Mouse (Mus musculus) midbrain, embryonic 16.5 days (tissue): Measurements from ENCODE around the gene Prss57. TPM values are rescaled to one million over a fixed set of nuclear protein-coding genes. Genes with fewer than 3 reads are reported as not detected.

Experiments used
- ATAC-seq: fragments of 200-750 bp; cut with Nextera tagmentation; 2 replicates; pipeline ENCODE4 v1.8.0; 2017; ENCODE audit warnings: moderate TSS enrichment
- H3K27ac ChIP-seq: fragments of 300-500 bp; sonication (generic); 2 replicates; pipeline ENCODE4 v1.5.1; 2014; ENCODE audit warnings: mild to moderate bottlenecking, low read length, mixed read lengths
- H3K27me3 ChIP-seq: fragments of 300-500 bp; sonication (generic); 2 replicates; pipeline ENCODE4 v1.6.1; 2014; ENCODE audit warnings: low read depth, low read length, mixed read lengths; ENCODE audit not compliant: control insufficient read depth, insufficient read depth
- H3K36me3 ChIP-seq: fragments of 300-500 bp; sonication (generic); 2 replicates; pipeline ENCODE4 v1.6.1; 2014; ENCODE audit warnings: mild to moderate bottlenecking, low read length, moderate library complexity, mixed read lengths; ENCODE audit not compliant: control insufficient read depth, insufficient read depth
- H3K4me1 ChIP-seq: fragments of 300-500 bp; sonication (generic); 2 replicates; pipeline ENCODE4 v1.6.1; 2014; ENCODE audit warnings: mild to moderate bottlenecking, low read length, mixed read lengths; ENCODE audit not compliant: control insufficient read depth, insufficient read depth
- H3K4me2 ChIP-seq: fragments of 300-500 bp; sonication (generic); 2 replicates; pipeline ENCODE4 v1.6.1; 2014; ENCODE audit warnings: mild to moderate bottlenecking, low read length, mixed read lengths
- H3K4me3 ChIP-seq: fragments of 300-500 bp; sonication (generic); 2 replicates; pipeline ENCODE4 v1.5.1; 2014; ENCODE audit warnings: low read depth, mild to moderate bottlenecking, low read length, moderate library complexity, mixed read lengths
- H3K9ac ChIP-seq: fragments of 300-500 bp; sonication (generic); 2 replicates; pipeline ENCODE4 v1.6.1; 2014; ENCODE audit warnings: low read depth, low read length, mixed read lengths
- H3K9me3 ChIP-seq: fragments of 300-500 bp; sonication (generic); replicated peaks from 2 replicates; pipeline ENCODE4 v1.6.1; 2014; ENCODE audit warnings: mild to moderate bottlenecking, low read length, mixed read lengths; ENCODE audit not compliant: control insufficient read depth, poor library complexity, severe bottlenecking
- WGBS: fragments of 180-500 bp; shearing (Covaris S2); extraction: QIAGEN DNeasy Blood & Tissue Kit; methylation state at CpG from one replicate; pipeline ENCODE4 v1.1.7; 2014; 5-methylcytosine and 5-hydroxymethylcytosine counted together
- polyA plus RNA-seq: library from polyadenylated mRNA; unstranded; fragments of >200 nt; fragmentation: Nextera tagmentation; extraction: Ambion mirVana; gene quantifications from 2 replicates; pipeline ENCODE4 v1.2.1, GENCODE M21; 2015

Prss57 gene
- polyA plus RNA-seq, 1 experiment from 2014 or later = 0.19 TPM

- no peak for ATAC-seq
- no peaks in the 10 kb centered on the region; the same call in 1 of the 2 replicates for H3K27me3 ChIP-seq
- no peaks in the 10 kb centered on the region for H3K9me3 ChIP-seq
- H3K4me1 ChIP-seq = peaks cover 32% of the 10 kb centered on the region
- WGBS = 4% methylated on average over 5 of the region's 5 CpGs
- no peak overlapping the region for H3K4me3 ChIP-seq
- no peak overlapping the region for H3K9ac ChIP-seq
- no peak overlapping the region for H3K27ac ChIP-seq
- H3K4me2 ChIP-seq = peak overlapping the region; percentile 89; the same call in 1 of the 2 replicates
- no peaks in the 10 kb centered on the region for H3K36me3 ChIP-seq
Observed at GRCm38 (mm10) chr10:79768400-79768799, 22.4 kb downstream of the Prss57 start.

GRCm38 (mm10) chr10:79767372-79768244 is 23.2 kb downstream of the Prss57 start:
- H3K9ac ChIP-seq = peak overlapping the region; percentile 98; the same call in 1 of the 2 replicates
- 10% methylated on average over 40 of the region's 40 CpGs for WGBS
- H3K4me1 ChIP-seq = peaks cover 32% of the 10 kb centered on the region
- H3K4me3 ChIP-seq = peak overlapping the region; percentile 94
- H3K27me3 ChIP-seq = no peaks in the 10 kb centered on the region; the same call in 1 of the 2 replicates
- H3K36me3 ChIP-seq = no peaks in the 10 kb centered on the region
- peak overlapping the region; percentile 91 for H3K27ac ChIP-seq
- peak; percentile 87 for ATAC-seq
- no peaks in the 10 kb centered on the region for H3K9me3 ChIP-seq
- H3K4me2 ChIP-seq = peak overlapping the region; percentile 89

GRCm38 (mm10) chr10:79766508-79767325 is 24.0 kb downstream of the Prss57 start, which contains the start of gene Rnf126:
Rnf126 (minus strand) TSS chr10:79766952.
- peaks cover 4% of the 10 kb centered on the region; the same call in 1 of the 2 replicates for H3K36me3 ChIP-seq
- peaks cover 32% of the 10 kb centered on the region for H3K4me1 ChIP-seq
- peak; percentile 86 for ATAC-seq
- peak within 1 kb of the TSS; percentile 98 for H3K9ac ChIP-seq
- peak within 1 kb of the TSS; percentile 94 for H3K4me3 ChIP-seq
- H3K27ac ChIP-seq = peak within 1 kb of the TSS; percentile 91
- no peaks in the 10 kb centered on the region; the same call in 1 of the 2 replicates for H3K27me3 ChIP-seq
- no peaks in the 10 kb centered on the region for H3K9me3 ChIP-seq
- peak within 1 kb of the TSS; percentile 89 for H3K4me2 ChIP-seq
- WGBS = under 1% methylated on average over 96 of the region's 101 CpGs

- ATAC-seq = peak; percentile 9; the same call in 1 of the 2 replicates
- H3K4me3 ChIP-seq = peak overlapping the region; percentile 94
Observed at GRCm38 (mm10) chr10:79766001-79766507, 24.7 kb downstream of the Prss57 start.

GRCm38 (mm10) chr10:79765228-79765745 is 25.5 kb downstream of the Prss57 start:
- no peak overlapping the region for H3K27ac ChIP-seq
- 71% methylated on average over 2 of the region's 2 CpGs for WGBS
- peaks cover 16% of the 10 kb centered on the region; the same call in 1 of the 2 replicates for H3K36me3 ChIP-seq
- peak overlapping the region; percentile 94 for H3K4me3 ChIP-seq
- peak overlapping the region; percentile 89 for H3K4me2 ChIP-seq
- no peaks in the 10 kb centered on the region for H3K27me3 ChIP-seq
- no peak for ATAC-seq
- H3K4me1 ChIP-seq = peaks cover 32% of the 10 kb centered on the region
- peak overlapping the region; percentile 98 for H3K9ac ChIP-seq
- H3K9me3 ChIP-seq = no peaks in the 10 kb centered on the region

More at GRCm38 (mm10) chr10:79766001-79766507, 24.7 kb downstream of the Prss57 start:
- no peaks in the 10 kb centered on the region for H3K9me3 ChIP-seq
- peak overlapping the region; percentile 98 for H3K9ac ChIP-seq
- H3K36me3 ChIP-seq = peaks cover 10% of the 10 kb centered on the region; the same call in 1 of the 2 replicates
- peak overlapping the region; percentile 91 for H3K27ac ChIP-seq
- H3K4me1 ChIP-seq = peaks cover 32% of the 10 kb centered on the region
- H3K4me2 ChIP-seq = peak overlapping the region; percentile 89
- 11% methylated on average over 15 of the region's 16 CpGs for WGBS
- no peaks in the 10 kb centered on the region; the same call in 1 of the 2 replicates for H3K27me3 ChIP-seq

GRCm38 (mm10) chr10:79764234-79764633 is 26.5 kb downstream of the Prss57 start:
- no peaks in the 10 kb centered on the region for H3K27me3 ChIP-seq
- H3K27ac ChIP-seq = no peak overlapping the region
- ATAC-seq = no peak
- 91% methylated on average over 7 of the region's 7 CpGs for WGBS
- no peak overlapping the region for H3K4me2 ChIP-seq
- no peaks in the 10 kb centered on the region for H3K9me3 ChIP-seq
- H3K4me1 ChIP-seq = peaks cover 32% of the 10 kb centered on the region
- no peak overlapping the region for H3K4me3 ChIP-seq
- peak overlapping the region; percentile 18; the same call in 1 of the 2 replicates for H3K9ac ChIP-seq
- peaks cover 17% of the 10 kb centered on the region; the same call in 1 of the 2 replicates for H3K36me3 ChIP-seq

GRCm38 (mm10) chr10:79762875-79763274 is 27.9 kb downstream of the Prss57 start:
- no peak overlapping the region for H3K9ac ChIP-seq
- H3K4me1 ChIP-seq = peaks cover 22% of the 10 kb centered on the region
- 91% methylated on average over 3 of the region's 3 CpGs for WGBS
- H3K4me3 ChIP-seq = no peak overlapping the region
- H3K36me3 ChIP-seq = peaks cover 26% of the 10 kb centered on the region
- H3K27me3 ChIP-seq = no peaks in the 10 kb centered on the region
- H3K9me3 ChIP-seq = no peaks in the 10 kb centered on the region
- H3K4me2 ChIP-seq = no peak overlapping the region
- no peak overlapping the region for H3K27ac ChIP-seq
- no peak for ATAC-seq

- Histone ChIP-seq H3K4me2 (no peak overlapping the region), H3K36me3 (peaks cover 33% of the 10 kb centered on the region), H3K27ac (no peak overlapping the region), H3K27me3 (no peaks in the 10 kb centered on the region), H3K4me1 (peaks cover 15% of the 10 kb centered on the region), H3K4me3 (no peak overlapping the region), H3K9ac (no peak overlapping the region), H3K9me3 (no peaks in the 10 kb centered on the region)
- no peak for ATAC-seq
- WGBS = 91% methylated on average over 11 of the region's 11 CpGs
Observed at GRCm38 (mm10) chr10:79760603-79761143, 30.1 kb downstream of the Prss57 start.
